Mouse (Mus musculus) hindbrain, embryonic 13.5 days (tissue): ENCODE data around the gene Ranbp3. TPM values are rescaled to one million over a fixed set of nuclear protein-coding genes. Genes with fewer than 3 reads are reported as not detected.

ENCODE experiments used
- ATAC-seq: fragments of 200-750 bp; cut with Nextera tagmentation; 2 replicates; pipeline ENCODE4 v1.8.0; 2017; ENCODE audit warnings: moderate TSS enrichment; ENCODE audit not compliant: low FRiP score
- H3K27ac ChIP-seq: fragments of 300-500 bp; sonication (generic); 2 replicates; pipeline ENCODE4 v1.5.1; 2015; ENCODE audit warnings: inconsistent platforms, mild to moderate bottlenecking, moderate library complexity
- H3K27me3 ChIP-seq: fragments of 300-500 bp; sonication (generic); 2 replicates; pipeline ENCODE4 v1.6.1; 2015; ENCODE audit warnings: mild to moderate bottlenecking, inconsistent platforms
- H3K36me3 ChIP-seq: fragments of 300-500 bp; sonication (generic); 2 replicates; pipeline ENCODE4 v1.6.1; 2015; ENCODE audit warnings: mild to moderate bottlenecking, inconsistent platforms
- H3K4me1 ChIP-seq: fragments of 300-500 bp; sonication (generic); replicated peaks from 2 replicates; pipeline ENCODE4 v1.6.1; 2015; ENCODE audit warnings: inconsistent platforms
- H3K4me2 ChIP-seq: fragments of 300-500 bp; sonication (generic); 2 replicates; pipeline ENCODE4 v1.6.1; 2015; ENCODE audit warnings: inconsistent platforms, mild to moderate bottlenecking, moderate library complexity
- H3K4me3 ChIP-seq: fragments of 300-500 bp; sonication (generic); 2 replicates; pipeline ENCODE4 v1.5.1; 2015; ENCODE audit warnings: mild to moderate bottlenecking, inconsistent platforms
- H3K9ac ChIP-seq: fragments of 300-500 bp; sonication (generic); 2 replicates; pipeline ENCODE4 v1.6.1; 2015; ENCODE audit warnings: mild to moderate bottlenecking, inconsistent platforms
- H3K9me3 ChIP-seq: fragments of 300-500 bp; sonication (generic); 2 replicates; pipeline ENCODE4 v1.6.1; 2016; ENCODE audit warnings: inconsistent platforms
- WGBS: fragments of 180-500 bp; shearing (Covaris S2); methylation state at CpG from one replicate; pipeline ENCODE4 v1.1.7; 2015; 5-methylcytosine and 5-hydroxymethylcytosine counted together
- polyA plus RNA-seq: library from polyadenylated mRNA; unstranded; fragments of >200 nt; fragmentation: Nextera tagmentation; extraction: Ambion mirVana; gene quantifications from 2 replicates; pipeline ENCODE4 v1.2.1, GENCODE M21; 2015

Gene Ranbp3
- polyA plus RNA-seq, 1 experiment from 2014 or later: 99.1 TPM

DNA sequence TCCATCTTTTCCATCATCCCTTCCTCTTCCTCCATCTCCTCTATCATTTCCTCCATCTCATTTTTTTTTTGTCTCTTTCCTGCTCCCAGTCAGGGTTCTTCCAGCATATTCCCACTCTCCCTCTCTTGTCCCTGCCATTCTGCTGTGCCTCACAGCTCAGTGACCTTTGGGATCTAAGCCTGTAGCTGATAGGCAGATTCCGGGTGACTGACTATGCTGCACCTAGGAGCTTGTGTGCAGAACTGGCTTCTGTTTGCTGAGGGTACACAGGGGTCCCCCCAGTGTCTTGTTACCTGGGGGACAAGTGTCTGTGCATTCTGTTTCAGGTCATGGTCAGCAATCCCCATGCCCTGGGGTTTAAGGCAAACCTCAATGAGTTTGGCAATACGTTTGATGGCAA, 18.3 kb upstream of the Ranbp3 start:
- H3K4me2 ChIP-seq: no peak overlapping the region
- H3K4me1 ChIP-seq: no peaks in the 10 kb centered on the region
- no peaks in the 10 kb centered on the region for H3K27me3 ChIP-seq
- H3K4me3 ChIP-seq: no peak overlapping the region
- no peaks in the 10 kb centered on the region for H3K9me3 ChIP-seq
- no peaks in the 10 kb centered on the region for H3K36me3 ChIP-seq
- no peak overlapping the region for H3K9ac ChIP-seq
- no peak overlapping the region for H3K27ac ChIP-seq
- 76% methylated on average over 2 of the region's 2 CpGs for WGBS
- ATAC-seq: no peak

DNA sequence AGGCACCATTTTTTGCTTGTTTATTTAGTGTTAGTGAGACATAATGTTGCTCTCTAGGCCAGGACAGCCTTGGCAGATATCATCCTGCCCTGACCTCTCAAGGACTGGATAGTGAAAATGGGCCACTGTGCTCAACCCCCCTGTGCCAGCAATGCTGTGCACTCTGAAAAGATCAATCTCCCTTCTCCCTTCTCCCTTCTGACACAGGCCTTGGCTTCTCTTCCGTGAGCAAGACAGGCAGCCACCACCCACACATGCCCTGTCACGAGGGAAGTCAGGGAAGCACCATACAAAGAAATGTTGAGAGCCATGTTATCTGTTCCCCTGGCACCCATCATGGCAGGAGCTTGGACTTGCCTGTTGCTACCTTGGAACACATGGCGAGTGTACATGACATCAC, 17.8 kb upstream of the Ranbp3 start:
- Histone ChIP-seq H3K9ac (no peak overlapping the region), H3K27me3 (no peaks in the 10 kb centered on the region), H3K36me3 (no peaks in the 10 kb centered on the region), H3K27ac (no peak overlapping the region), H3K9me3 (no peaks in the 10 kb centered on the region), H3K4me3 (no peak overlapping the region), H3K4me2 (no peak overlapping the region), H3K4me1 (no peaks in the 10 kb centered on the region)
- no peak for ATAC-seq
- 91% methylated on average over 3 of the region's 3 CpGs for WGBS

DNA sequence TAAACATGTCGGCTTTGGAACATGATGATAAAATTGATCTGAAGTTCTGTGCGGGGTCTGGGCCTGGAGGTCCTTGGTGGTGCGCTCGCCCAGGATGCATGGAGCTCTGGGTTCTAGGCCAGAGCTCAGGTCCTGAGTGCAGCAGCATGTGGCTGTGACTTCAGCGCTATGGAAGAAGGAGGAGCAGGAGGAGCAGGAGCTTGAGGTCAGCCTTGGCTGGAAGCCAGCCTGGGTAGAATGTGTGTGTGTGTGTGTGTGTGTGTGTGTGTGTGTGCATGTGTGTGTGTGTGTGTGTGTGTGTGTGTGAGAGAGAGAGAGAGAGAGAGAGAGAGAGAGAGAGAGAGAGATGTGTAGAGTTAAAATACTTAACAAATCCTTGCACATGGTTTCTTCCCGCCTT, 16.9 kb upstream of the Ranbp3 start:
- Histone ChIP-seq H3K27ac (no peak overlapping the region), H3K9ac (no peak overlapping the region), H3K9me3 (no peaks in the 10 kb centered on the region), H3K36me3 (no peaks in the 10 kb centered on the region), H3K4me2 (no peak overlapping the region), H3K4me3 (no peak overlapping the region), H3K27me3 (no peaks in the 10 kb centered on the region), H3K4me1 (no peaks in the 10 kb centered on the region)
- no peak for ATAC-seq
- 84% methylated on average over 6 of the region's 6 CpGs for WGBS

DNA sequence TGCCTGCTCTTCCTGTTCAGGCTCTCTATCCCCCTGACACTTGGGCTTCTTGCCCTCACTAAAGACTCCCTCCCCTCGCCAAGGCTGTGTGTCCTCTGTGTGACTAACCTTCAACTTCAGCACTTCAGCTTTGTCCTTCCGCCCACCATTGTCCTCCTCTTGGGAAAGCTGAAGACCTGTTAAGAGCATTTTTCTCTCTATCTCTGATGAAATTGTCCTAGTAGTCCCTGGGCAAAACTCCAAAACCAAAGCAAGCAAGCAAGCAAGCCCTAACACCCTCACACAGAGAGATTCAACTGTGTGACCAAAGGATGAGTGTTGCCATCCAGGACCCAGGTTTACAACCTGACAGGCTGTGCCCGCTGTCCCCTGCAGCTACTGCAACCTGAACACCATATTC, 9.4 kb upstream of the Ranbp3 start:
- no peak overlapping the region for H3K4me3 ChIP-seq
- H3K4me1 ChIP-seq: peaks cover 5% of the 10 kb centered on the region
- ATAC-seq: no peak
- no peaks in the 10 kb centered on the region for H3K36me3 ChIP-seq
- peaks cover 23% of the 10 kb centered on the region for H3K27me3 ChIP-seq
- no peaks in the 10 kb centered on the region for H3K9me3 ChIP-seq
- no peak overlapping the region for H3K27ac ChIP-seq
- H3K4me2 ChIP-seq: no peak overlapping the region
- H3K9ac ChIP-seq: 0 out of 2 replicates have a peak overlapping the region, but pooled peaks have one; percentile 39
- WGBS: 63% methylated on average over 3 of the region's 3 CpGs

DNA sequence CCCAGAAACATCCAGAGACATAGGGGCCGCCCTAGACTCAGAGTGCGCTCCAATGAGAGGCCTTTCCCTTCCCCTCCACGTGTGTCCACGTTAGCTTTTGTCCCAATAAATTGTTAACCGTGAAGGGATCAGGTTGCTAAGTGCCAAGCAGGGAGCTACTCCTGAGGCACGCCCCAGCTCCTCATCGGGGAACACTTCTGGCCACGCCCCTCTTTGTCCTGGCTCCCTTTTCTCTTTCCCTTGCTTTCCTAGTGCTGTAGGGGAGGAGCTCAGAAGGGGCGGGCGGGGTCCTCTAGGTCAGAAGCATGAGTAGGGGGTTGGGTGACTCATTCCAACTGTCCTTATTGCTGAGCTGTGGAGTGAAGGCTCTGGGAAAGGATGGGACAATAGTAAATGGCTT, 8.8 kb upstream of the Ranbp3 start:
- H3K36me3 ChIP-seq: no peaks in the 10 kb centered on the region
- 4% methylated on average over 10 of the region's 10 CpGs for WGBS
- no peak overlapping the region for H3K4me2 ChIP-seq
- 0 out of 2 replicates have a peak overlapping the region, but pooled peaks have one; percentile 39 for H3K9ac ChIP-seq
- H3K27me3 ChIP-seq: peaks cover 24% of the 10 kb centered on the region
- no peaks in the 10 kb centered on the region for H3K9me3 ChIP-seq
- H3K4me3 ChIP-seq: no peak overlapping the region
- ATAC-seq: no peak
- no peak overlapping the region for H3K27ac ChIP-seq
- H3K4me1 ChIP-seq: peaks cover 6% of the 10 kb centered on the region

DNA sequence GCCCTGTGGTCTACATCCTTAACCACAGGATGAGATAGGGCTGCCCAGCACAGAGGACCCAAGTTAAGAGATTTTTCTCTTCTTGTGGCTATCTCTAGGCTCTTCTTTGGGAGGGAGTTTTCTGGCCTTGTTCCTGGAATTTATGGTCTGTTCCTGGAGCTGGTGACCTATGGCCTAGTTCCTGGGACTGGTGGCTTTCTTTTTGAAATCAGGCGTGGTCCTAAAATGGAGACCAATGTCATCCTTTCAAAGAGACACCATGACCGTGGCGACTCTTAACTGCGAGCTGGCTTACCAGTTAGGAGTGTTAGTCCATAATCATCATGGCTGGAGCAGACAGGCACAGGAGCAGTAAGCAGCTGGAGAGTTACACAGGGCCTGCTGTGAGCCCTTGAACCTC, 6.7 kb upstream of the Ranbp3 start:
- WGBS: 94% methylated on average over 4 of the region's 4 CpGs
- Histone ChIP-seq H3K4me1 (peaks cover 6% of the 10 kb centered on the region), H3K9me3 (no peaks in the 10 kb centered on the region), H3K4me3 (no peak overlapping the region), H3K27ac (no peak overlapping the region), H3K36me3 (no peaks in the 10 kb centered on the region), H3K27me3 (peaks cover 24% of the 10 kb centered on the region), H3K4me2 (no peak overlapping the region), H3K9ac (no peak overlapping the region)
- ATAC-seq: no peak

DNA sequence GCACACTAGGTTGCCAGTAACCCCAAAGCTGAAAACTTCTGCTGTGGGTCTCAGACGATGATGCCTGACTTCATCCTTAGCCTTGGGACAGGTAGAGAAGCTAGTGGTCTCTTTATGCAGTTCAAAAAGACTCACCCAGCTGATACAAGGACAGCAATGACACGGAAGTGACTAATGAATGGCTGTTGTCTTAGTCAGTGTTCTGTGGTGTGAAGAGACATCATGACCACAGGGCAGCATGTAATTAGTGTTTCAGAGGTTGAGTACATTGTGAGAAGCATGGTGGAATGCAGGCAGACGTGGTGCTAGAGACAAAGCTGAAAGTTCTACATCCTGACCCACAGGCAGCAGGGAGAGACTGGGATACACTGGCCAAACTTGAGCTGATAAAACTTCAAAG, 5.5 kb upstream of the Ranbp3 start:
- Histone ChIP-seq H3K4me3 (no peak overlapping the region), H3K27ac (no peak overlapping the region), H3K27me3 (peaks cover 24% of the 10 kb centered on the region), H3K4me2 (no peak overlapping the region), H3K4me1 (peaks cover 9% of the 10 kb centered on the region), H3K9me3 (no peaks in the 10 kb centered on the region), H3K36me3 (no peaks in the 10 kb centered on the region), H3K9ac (no peak overlapping the region)
- 77% methylated on average over 3 of the region's 3 CpGs for WGBS
- ATAC-seq: no peak

DNA sequence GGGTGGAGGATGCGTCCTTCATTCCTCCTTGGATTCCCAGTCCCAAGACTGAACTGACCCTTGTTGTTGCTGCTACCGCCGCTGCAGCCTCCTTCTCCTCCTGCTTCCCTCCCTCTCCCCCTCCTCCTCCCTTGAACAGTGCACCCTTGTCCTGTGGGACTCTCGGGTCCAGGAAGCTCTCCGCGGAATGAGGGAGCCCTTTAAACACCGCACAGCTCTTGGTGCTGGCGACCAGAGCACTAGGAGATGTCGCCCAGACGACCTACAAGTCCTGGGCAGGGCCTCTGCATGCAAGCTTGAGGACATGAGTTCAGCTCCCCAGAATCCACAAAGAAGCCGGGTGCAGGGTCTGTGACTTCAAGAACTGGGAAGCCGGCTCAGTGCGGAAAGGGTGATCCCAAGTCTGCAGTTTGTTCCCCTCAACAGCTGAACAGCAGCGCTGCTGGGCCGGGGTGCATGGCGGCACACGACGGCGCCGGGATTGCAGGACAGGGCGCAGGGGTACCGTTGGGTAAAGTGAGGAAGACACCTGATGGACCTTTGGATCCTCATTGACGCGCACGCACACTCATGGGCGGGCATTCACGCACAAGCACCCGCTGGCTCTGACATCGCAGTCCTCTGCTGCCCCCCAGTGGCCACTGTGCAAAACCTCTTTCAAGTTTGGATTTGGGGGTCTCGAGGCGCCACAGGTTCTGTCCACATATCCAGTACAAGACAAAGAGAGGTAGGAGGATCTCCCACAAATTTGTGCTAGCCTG, 4.5 kb upstream of the Ranbp3 start:
- Histone ChIP-seq H3K36me3 (no peaks in the 10 kb centered on the region), H3K9ac (peak overlapping the region; percentile 60; the same call in 1 of the 2 replicates), H3K4me2 (peak overlapping the region; percentile 72), H3K4me3 (peak overlapping the region; percentile 42), H3K27me3 (peaks cover 21% of the 10 kb centered on the region), H3K4me1 (peaks cover 10% of the 10 kb centered on the region), H3K9me3 (no peaks in the 10 kb centered on the region), H3K27ac (no peak overlapping the region)
- 6% methylated on average over 31 of the region's 31 CpGs for WGBS
- ATAC-seq: no peak

DNA sequence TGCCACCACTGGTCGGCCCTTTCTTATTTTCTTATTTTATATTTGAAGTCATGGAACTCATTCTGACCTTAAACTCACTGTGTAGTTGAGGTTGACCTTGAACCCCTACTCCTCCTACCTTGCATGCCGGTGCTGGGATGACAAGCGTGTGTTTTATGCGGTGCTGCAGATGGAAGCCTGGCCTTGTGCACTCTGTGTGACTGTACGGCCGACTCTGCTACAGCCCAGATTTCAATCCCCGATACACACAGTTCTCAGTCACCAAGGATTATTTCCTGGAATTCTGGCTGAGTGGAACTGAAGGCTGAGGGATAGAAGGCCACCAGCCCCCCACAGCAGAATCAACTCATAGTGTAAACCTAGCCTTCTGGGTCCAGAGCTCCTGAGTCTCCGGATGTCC, 3.3 kb upstream of the Ranbp3 start:
- H3K4me3 ChIP-seq: no peak overlapping the region
- H3K27me3 ChIP-seq: peaks cover 21% of the 10 kb centered on the region
- ATAC-seq: no peak
- H3K9me3 ChIP-seq: no peaks in the 10 kb centered on the region
- H3K4me1 ChIP-seq: peaks cover 19% of the 10 kb centered on the region
- H3K4me2 ChIP-seq: no peak overlapping the region
- H3K9ac ChIP-seq: 0 out of 2 replicates have a peak overlapping the region, but pooled peaks have one; percentile 19
- no peaks in the 10 kb centered on the region for H3K36me3 ChIP-seq
- H3K27ac ChIP-seq: no peak overlapping the region
- 87% methylated on average over 8 of the region's 8 CpGs for WGBS

DNA sequence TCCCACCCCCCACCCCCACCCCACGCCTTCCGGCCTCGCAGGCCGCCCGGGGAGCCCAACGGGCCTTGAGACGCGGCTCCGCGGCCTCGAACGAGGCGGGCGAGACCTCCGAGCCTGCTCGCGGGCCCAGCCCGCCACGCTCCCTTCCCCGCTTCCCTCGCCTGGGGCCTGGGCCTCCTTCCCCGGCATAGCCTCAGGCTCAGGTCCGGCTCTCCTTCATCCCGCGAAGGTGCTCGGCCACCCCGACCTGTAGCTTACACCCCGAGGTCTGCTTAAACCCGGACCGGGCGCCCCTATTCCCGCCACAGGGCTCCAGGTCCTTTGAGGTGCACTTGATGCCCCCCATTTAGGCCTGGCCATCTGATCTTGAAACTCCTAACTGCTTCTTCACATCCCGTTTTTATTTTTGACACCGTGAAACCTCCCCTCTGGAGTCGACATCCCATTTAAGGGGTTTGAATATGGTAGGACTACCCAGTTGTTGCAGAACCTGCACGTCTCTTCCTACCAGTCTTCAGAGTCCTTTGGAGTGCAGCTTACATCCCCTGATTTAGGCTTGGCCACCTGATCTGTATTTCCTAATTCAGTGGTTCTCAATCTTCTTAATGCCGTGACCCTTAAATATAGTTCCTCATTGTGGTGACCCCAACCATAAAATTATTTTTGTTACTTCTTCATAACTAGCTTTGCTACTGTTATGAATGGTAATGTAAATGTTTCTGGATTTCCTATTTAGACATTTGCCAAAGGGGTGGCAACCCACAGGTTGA, 738 bp downstream of the Ranbp3 start:
- peaks cover 22% of the 10 kb centered on the region for H3K36me3 ChIP-seq
- WGBS: 2% methylated on average over 37 of the region's 37 CpGs
- peak overlapping the region; percentile 82 for H3K4me2 ChIP-seq
- H3K9ac ChIP-seq: peak overlapping the region; percentile 98
- no peaks in the 10 kb centered on the region for H3K9me3 ChIP-seq
- no peak for ATAC-seq
- H3K27ac ChIP-seq: peak overlapping the region; percentile 91
- peak overlapping the region; percentile 99 for H3K4me3 ChIP-seq
- peaks cover 40% of the 10 kb centered on the region for H3K4me1 ChIP-seq
- no peaks in the 10 kb centered on the region for H3K27me3 ChIP-seq

DNA sequence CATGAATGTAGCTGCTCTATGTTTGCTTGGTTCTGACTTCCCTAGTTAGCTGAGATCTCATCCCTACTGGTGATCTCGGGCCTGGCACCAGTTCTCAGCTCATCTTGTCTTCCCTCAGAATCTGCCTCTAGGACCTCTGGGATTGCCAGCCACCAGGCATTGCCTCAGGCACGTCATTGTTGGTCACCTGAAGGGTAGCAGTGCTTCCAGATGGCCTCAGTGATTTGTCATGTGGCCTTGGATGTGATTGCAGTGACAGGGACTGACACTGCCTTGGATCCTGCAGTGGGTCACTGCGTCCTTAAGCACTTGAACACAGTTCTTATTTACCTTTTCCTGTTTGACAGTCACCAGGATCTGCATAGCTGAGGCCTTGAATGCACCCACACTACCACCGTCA, 8.7 kb downstream of the Ranbp3 start:
- Histone ChIP-seq H3K4me2 (no peak overlapping the region), H3K27me3 (no peaks in the 10 kb centered on the region), H3K27ac (no peak overlapping the region), H3K9ac (no peak overlapping the region), H3K36me3 (peaks cover 74% of the 10 kb centered on the region), H3K4me3 (no peak overlapping the region), H3K9me3 (no peaks in the 10 kb centered on the region), H3K4me1 (peaks cover 37% of the 10 kb centered on the region)
- no peak for ATAC-seq
- WGBS: 82% methylated on average over 4 of the region's 4 CpGs

DNA sequence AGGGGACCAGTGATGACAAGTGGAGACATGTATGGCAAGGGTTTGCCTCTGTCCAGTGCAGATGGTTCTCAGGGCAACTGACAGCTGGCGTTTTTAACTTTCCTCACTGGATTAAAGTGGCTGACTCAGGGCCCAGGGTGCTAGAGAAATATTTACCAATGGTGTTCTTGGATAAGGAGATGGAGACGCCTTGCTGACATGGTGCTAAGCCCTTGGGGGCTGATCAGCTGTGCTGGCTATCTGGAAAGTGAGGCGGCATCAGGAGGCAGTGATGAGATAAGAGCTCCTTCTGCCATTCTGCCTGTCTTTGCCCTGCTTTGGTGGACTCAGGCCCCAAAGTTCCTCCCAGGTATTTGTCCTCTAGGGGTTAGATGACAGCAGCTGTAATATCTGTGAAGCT, 9.8 kb downstream of the Ranbp3 start:
- Histone ChIP-seq H3K36me3 (peaks cover 75% of the 10 kb centered on the region), H3K9me3 (no peaks in the 10 kb centered on the region)
- 80% methylated on average over 3 of the region's 3 CpGs for WGBS

More for the DNA sequence above, 9.8 kb downstream of the Ranbp3 start:
- no peaks in the 10 kb centered on the region for H3K27me3 ChIP-seq
- H3K4me1 ChIP-seq: peaks cover 29% of the 10 kb centered on the region
- H3K9ac ChIP-seq: 0 out of 2 replicates have a peak overlapping the region, but pooled peaks have one; percentile 26
- no peak for ATAC-seq
- H3K4me3 ChIP-seq: no peak overlapping the region
- no peak overlapping the region for H3K27ac ChIP-seq
- no peak overlapping the region for H3K4me2 ChIP-seq
